Mouse (Mus musculus) heart, postnatal 10 days (tissue): ENCODE results near the gene Sorcs2. TPM values are rescaled to one million over a fixed set of nuclear protein-coding genes. Genes with fewer than 3 reads are reported as not detected.
A peak's percentile ranks its signal among the peaks of the same experiment; 100 is the strongest.

ENCODE experiments used
- DNase-seq, 2 experiments: peaks; one replicate each; pipeline ENCODE4 v3.0.0; 2021
- intact Hi-C: fragments of 180-260 bp; cut with DNase I; formaldehyde crosslinking; loops from one replicate; pipeline ENCODE4 v1.15.1; 2025
- microRNA-seq, 2 experiments: library from miRNA; unstranded; fragments of <30 nt; microRNA quantifications; one replicate each; pipeline ENCODE4 v1.2.0; 2022
- total RNA-seq, 2 experiments: library from RNA; stranded (reverse); gene quantifications; 2 replicates each; pipeline ENCODE4 v1.2.3; 2021

The Sorcs2 gene
- total RNA-seq, 2 experiments from 2014 or later = 12.2 to 12.5 TPM

DNA sequence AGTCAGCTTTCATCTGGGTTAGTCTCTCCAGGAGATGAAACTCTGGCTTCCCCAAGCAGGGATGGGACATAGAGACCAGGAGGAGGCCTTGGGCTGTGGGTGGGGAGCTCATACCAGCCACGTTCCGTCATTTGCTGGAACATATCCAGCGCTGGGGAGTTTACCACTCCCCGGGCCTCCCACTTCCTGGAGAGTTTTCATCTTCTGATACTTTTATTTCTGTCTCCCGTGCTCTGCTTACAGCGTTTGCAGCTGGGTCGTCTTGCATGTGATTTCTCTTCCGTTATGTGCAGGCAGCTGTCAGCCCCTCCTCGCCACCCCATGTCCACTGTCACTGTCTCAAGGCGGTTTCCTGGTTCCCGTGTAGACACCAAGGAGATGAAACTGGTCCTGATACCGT, 424.1 kb downstream of the Sorcs2 start:
- intact Hi-C loops = loop anchor here (1.0 to 10.0 kb wide), 2 partner anchors 103 to 219 kb away; partner anchors contain the start of gene Ablim2
- DNase-seq = peak; percentile 92

DNA sequence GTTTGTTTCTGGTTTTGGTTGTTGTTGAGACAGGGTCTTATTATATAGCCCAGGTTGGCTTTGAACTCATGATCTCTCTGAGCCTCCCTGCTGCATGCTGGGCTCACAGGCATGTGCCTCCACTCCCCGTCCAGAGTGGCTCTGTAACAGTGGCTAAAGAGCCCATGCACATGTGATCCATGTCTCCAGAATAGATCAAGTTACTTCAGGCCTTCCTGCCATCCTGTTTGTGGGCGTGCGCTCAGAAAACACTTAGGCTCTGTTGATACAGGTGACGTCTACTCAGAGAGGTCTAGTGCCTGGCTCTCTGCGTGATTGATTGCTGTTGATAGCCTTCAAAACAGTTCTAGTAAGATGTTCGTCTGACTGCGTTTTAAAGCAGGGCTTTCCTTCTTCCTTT, 425.2 kb downstream of the Sorcs2 start:
- DNase-seq = no peak
- intact Hi-C loops = loop anchor here (1.0 to 10.0 kb wide), 3 partner anchors 83 to 218 kb away; partner anchors contain the start of gene Ablim2

DNA sequence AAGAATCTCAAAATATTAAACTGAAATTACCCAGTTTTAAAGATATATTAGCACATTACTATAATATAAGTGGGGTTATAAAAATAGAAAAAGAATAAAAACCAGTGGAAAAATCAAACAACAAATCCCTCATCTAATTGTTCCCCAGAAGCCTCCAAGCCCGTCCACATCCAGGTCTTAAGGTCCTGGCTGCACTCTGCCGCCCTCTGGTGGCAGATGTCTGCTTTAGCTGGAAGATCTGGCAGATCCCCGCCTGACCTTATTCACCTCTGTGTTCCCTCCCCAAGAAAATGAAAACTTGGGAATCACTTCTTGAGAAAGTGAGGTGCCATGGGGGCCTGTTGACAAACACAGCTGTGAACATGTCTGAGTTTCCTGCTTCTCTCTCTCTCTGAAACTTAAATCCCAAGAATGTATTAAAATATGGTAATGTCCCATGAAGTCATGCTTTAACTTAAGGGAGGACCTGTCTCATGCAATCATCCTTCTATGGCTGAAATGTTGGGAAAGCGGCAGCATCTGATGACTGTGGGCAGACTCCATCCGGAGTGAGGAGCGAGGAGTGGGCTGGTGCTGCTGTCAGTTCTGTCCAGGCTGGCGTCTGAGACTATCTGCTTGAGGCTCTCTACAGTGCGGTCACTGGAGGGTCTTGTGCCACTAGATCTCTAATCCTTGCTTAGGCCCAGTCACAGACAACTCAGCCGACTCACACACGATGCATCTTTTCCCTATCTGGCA, 425.9 kb downstream of the Sorcs2 start:
- DNase-seq = peak; percentile 86 to 89
- intact Hi-C loops = loop anchor here (1.0 to 10.0 kb wide), 2 partner anchors 83 to 217 kb away; partner anchors contain the start of gene Ablim2

DNA sequence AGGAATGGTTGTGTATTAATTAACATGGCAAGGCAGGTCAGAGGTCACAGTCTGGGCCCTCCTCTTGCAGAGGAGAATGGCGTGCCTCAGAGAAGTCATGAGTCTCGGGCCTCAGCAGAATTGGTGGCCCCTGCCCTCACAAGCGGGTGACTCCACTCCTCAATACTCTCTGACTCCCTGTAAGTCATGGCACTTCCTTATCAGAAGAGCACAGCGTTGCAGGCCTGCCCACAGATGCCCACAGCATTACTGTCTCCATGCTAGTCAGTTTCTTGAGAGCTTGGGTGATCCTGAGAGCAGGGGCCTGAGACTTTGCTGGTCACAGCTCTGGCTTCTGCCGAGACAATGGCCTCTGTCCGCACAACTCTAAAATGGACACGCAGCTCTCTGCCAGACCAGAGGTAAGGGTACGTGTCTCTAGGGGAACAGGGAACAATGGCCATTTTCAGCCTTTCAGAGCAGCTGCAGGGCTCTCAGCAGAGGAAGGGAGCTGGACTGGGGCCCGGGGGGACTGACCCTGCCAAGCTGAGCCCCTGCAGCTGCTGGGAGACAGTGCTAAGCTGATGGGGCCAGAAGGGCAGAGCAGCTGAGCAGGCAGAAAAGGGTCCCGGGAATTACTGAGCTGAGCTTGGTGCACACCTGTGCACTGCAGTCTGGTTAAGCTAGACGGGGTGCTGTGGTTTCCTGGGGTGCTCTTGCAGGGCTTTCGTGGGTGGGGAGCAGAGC, 427.4 kb downstream of the Sorcs2 start:
- peak; percentile 75 to 77 for DNase-seq
- intact Hi-C loops = loop anchor here (10.0 kb wide), 1 partner anchor 216 kb away; the partner anchor contains the start of gene Ablim2

DNA sequence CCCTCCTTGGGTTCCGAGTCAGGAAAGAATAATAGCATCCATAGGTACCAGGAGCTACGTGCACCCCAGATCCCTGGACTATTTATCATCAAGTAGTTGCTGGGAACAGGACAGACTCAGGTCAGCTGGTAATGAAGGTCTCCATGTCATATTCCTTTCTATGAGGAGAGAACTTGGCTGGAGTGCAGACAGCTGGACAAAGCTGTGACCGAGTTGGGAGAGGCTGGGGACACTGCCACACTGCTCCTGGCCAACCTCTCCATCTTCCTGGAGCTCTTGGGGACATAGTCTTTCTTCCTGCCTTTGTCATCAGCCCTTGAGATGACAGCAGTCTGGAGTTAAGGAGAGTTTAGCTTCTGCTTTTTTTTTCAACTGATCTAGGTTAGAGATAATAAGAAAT, 428.1 kb downstream of the Sorcs2 start:
- intact Hi-C loops = loop anchor here (10.0 kb wide), 1 partner anchor 215 kb away; the partner anchor contains the start of gene Ablim2
- peak; percentile 64 to 65 for DNase-seq

Small RNA genes lying within 50 kb of the gene (microRNA-seq; reads per million reads assigned to microRNA genes)
- 10.1 to 12.1 reads per million in 2 experiments for gene Mir7689

Other genes starting within 250 kb of the Sorcs2 start
- gene Psapl1, start 194.1 kb downstream of the Sorcs2 start, total RNA-seq = not detected
- gene Grpel1, start 66.9 kb upstream of the Sorcs2 start, total RNA-seq = 10 to 100 TPM; 60.6 to 62.4 TPM
- 10 to 100 TPM; 18.3 to 20.1 TPM for gene Tada2b, start 86.1 kb upstream of the Sorcs2 start, total RNA-seq
- gene Ccdc96, start 86.4 kb upstream of the Sorcs2 start, total RNA-seq = under 1 TPM; 0.14 to 0.22 TPM
- gene Tbc1d14, start 195.1 kb upstream of the Sorcs2 start, total RNA-seq = 10 to 100 TPM; 19.4 to 22.8 TPM